Mouse (Mus musculus): Measurements from ENCODE around the gene Gm15294.

Gene Gm15294

DNA sequence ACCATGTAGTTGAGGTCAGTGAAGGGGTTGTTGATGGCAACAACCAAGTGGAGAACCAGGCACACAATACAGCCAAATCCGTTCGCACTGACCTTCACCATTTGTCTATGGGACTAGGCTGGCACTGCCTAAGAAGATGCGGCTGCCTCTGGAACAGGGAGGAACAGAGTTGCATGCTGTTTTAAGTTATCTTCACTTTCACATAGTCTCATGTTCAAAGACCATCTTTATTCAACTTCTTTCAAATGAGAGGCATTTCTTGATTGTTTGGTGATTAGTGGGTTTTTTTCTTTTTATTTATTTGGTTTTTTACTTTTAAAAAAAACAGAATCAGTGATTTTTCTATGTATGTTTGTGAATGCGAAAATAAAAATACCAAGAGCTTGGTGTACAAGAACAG is at the start of gene Gm15294:
Gene Gm15294, minus strand, starts transcription at position 101 of the 400 bp plus-strand sequence.
- no peak for DNase-seq (ENCODE audit: low spot score in 2 of 2)

- DNase-seq (ENCODE audit: low spot score in 2 of 2), result no peak
These were observed 9.5 kb upstream of the Gm15294 start for GRCm38 (mm10) chrX:141884336-141885048.

DNA sequence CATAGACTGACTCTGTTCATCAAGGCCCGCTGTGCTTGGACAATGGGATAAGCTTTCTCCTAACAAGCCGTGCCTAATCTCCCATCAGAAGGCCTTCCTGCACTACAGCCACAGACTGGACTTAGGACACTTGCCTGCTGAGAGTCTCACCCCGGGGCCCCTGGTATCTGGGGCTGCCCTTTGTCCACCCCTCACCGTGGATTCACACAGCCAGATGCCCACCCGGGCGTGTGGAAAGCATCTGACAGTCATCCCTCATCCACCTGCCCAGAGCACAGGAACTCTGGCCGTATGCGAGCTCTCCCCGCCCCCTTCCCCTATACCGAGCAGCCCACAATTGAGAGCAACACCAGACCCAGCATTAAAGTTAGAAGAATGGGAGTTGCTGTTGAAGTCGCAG is 1.0 kb downstream of the Gm15294 start:
- no peak for DNase-seq (ENCODE audit: low spot score in 2 of 2)

DNA sequence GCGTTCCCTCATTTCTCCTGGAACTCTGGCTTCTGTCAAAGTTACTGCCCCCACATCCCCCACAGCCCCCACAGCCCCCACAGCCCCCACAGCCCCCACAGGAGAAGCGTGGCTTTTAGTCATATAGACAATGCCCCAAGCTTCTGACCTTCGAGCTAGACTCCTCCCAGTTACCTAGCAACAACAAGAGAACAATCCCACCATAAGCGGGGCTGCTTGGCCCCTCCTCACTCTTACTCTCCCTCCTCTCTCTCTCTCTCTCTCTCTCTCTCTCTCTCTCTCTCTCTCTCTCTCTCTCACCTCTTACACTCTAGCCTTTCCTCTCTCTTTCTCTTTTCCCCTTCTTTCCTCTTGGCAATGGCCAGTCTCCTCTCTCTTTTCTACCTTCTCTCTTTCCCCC is 1.4 kb downstream of the Gm15294 start:
- no peak for DNase-seq (ENCODE audit: low spot score in 2 of 2)

DNA sequence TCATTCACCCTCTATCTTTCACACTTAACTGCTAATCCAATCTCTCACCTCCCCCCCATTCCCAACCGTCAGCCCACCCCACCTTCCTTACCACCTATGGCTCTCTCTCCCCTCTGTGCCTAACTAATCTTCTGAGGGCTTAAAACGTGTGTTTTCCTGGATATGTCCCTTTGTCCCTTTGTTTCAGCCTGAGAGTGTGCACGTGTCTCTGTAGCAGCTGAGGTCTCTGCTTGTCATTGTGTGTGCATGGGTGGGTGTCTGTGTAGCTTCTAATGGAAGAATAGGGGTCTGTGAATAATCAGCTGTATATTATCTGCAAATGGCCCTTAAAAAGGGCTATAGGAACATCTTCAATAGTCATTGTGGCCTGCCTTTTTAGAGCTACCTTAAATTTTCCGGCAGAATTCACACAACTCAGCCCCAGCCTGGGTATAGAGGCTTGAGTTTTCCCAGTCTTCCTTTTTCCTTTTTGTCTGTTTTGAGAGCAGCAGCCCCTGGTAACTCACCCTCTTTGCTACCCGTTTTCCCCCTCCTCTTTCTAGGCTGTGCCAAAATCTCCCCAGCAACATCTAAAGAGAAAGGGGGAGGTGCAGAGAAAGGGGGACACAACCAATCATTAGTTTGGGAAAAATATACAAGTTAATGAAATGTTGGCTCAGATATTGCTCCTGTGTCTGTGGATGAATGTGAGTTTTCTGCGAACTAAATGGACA is 19.2 kb downstream of the Gm15294 start:
- DNase-seq (ENCODE audit: low spot score in 2 of 2), result no peak

Data from right cerebral cortex, adult 2 months (tissue).